Mouse (Mus musculus) heart, embryonic 15.5 days (tissue): ENCODE results near the gene Ube2l6. TPM values are rescaled to one million over a fixed set of nuclear protein-coding genes. Genes with fewer than 3 reads are reported as not detected.

Experiments used
- ATAC-seq: fragments of 200-750 bp; cut with Nextera tagmentation; replicated peaks from 2 replicates; pipeline ENCODE4 v1.8.0; 2017; ENCODE audit warnings: low read depth, moderate TSS enrichment; ENCODE audit not compliant: insufficient number of reproducible peaks, insufficient read depth, low FRiP score
- H3K27ac ChIP-seq: fragments of 300-500 bp; sonication (generic); 2 replicates; pipeline ENCODE4 v1.5.1; 2015; ENCODE audit warnings: mild to moderate bottlenecking, inconsistent platforms
- H3K27me3 ChIP-seq: fragments of 300-500 bp; sonication (generic); 2 replicates; pipeline ENCODE4 v1.6.1; 2015; ENCODE audit warnings: inconsistent platforms
- H3K36me3 ChIP-seq: fragments of 300-500 bp; sonication (generic); 2 replicates; pipeline ENCODE4 v1.6.1; 2015; ENCODE audit warnings: mild to moderate bottlenecking, inconsistent platforms
- H3K4me1 ChIP-seq: fragments of 300-500 bp; sonication (generic); replicated peaks from 2 replicates; pipeline ENCODE4 v1.6.1; 2015; ENCODE audit warnings: inconsistent platforms
- H3K4me2 ChIP-seq: fragments of 300-500 bp; sonication (generic); 2 replicates; pipeline ENCODE4 v1.6.1; 2015; ENCODE audit warnings: inconsistent platforms, mild to moderate bottlenecking, moderate library complexity
- H3K4me3 ChIP-seq: fragments of 300-500 bp; sonication (generic); 2 replicates; pipeline ENCODE4 v1.5.1; 2015; ENCODE audit warnings: mild to moderate bottlenecking, inconsistent platforms
- H3K9ac ChIP-seq: fragments of 300-500 bp; sonication (generic); 2 replicates; pipeline ENCODE4 v1.6.1; 2015; ENCODE audit warnings: mild to moderate bottlenecking, inconsistent platforms
- H3K9me3 ChIP-seq: fragments of 300-500 bp; sonication (generic); replicated peaks from 2 replicates; pipeline ENCODE4 v1.6.1; 2016; ENCODE audit warnings: inconsistent platforms
- WGBS: fragments of 180-500 bp; shearing (Covaris S2); methylation state at CpG from one replicate; pipeline ENCODE4 v1.1.7; 2015; ENCODE audit warnings: mixed read lengths; 5-methylcytosine and 5-hydroxymethylcytosine counted together
- polyA plus RNA-seq: library from polyadenylated mRNA; unstranded; fragments of >200 nt; fragmentation: Nextera tagmentation; extraction: Ambion mirVana; gene quantifications from 2 replicates; pipeline ENCODE4 v1.2.1, GENCODE M21; 2015

Ube2l6 gene
- polyA plus RNA-seq, 1 experiment from 2014 or later, result 128 TPM

- Histone ChIP-seq H3K4me2 (peak within 1 kb of the TSS; percentile 86), H3K4me1 (peaks cover 29% of the 10 kb centered on the region), H3K9me3 (no peaks in the 10 kb centered on the region), H3K27me3 (peaks cover 5% of the 10 kb centered on the region; the same call in 1 of the 2 replicates), H3K4me3 (peak within 1 kb of the TSS; percentile 61), H3K36me3 (no peaks in the 10 kb centered on the region), H3K27ac (peak within 1 kb of the TSS; percentile 82), H3K9ac (peak within 1 kb of the TSS; percentile 63)
- WGBS, result 35% methylated on average over 10 of the region's 10 CpGs
- no peak for ATAC-seq
Observed at GRCm38 (mm10) chr2:84838593-84838949, 39.9 kb downstream of the Ube2l6 start, which contains the start of gene Slc43a1. Gene Slc43a1, plus strand, starts transcription at chr2:84838850.

GRCm38 (mm10) chr2:84838993-84839980 is 40.7 kb downstream of the Ube2l6 start:
- Histone ChIP-seq H3K4me1 (peaks cover 29% of the 10 kb centered on the region), H3K4me3 (peak overlapping the region; percentile 61), H3K27ac (peak overlapping the region; percentile 82), H3K36me3 (no peaks in the 10 kb centered on the region), H3K9ac (peak overlapping the region; percentile 63), H3K27me3 (peaks cover 5% of the 10 kb centered on the region; the same call in 1 of the 2 replicates), H3K4me2 (peak overlapping the region; percentile 86), H3K9me3 (no peaks in the 10 kb centered on the region)
- under 1% methylated on average over 47 of the region's 47 CpGs for WGBS
- ATAC-seq, result no peak

- peak overlapping the region; percentile 86 for H3K4me2 ChIP-seq
- peaks cover 38% of the 10 kb centered on the region for H3K4me1 ChIP-seq
- H3K9me3 ChIP-seq, result no peaks in the 10 kb centered on the region
- no peaks in the 10 kb centered on the region for H3K36me3 ChIP-seq
- WGBS, result under 1% methylated on average over 54 of the region's 54 CpGs
- peak overlapping the region; percentile 61 for H3K4me3 ChIP-seq
- peaks cover 5% of the 10 kb centered on the region; the same call in 1 of the 2 replicates for H3K27me3 ChIP-seq
- ATAC-seq, result peak; percentile 89
- H3K9ac ChIP-seq, result peak overlapping the region; percentile 63
- peak overlapping the region; percentile 82 for H3K27ac ChIP-seq
Observed at GRCm38 (mm10) chr2:84840016-84840747, 41.6 kb downstream of the Ube2l6 start.

- H3K4me1 ChIP-seq, result peaks cover 45% of the 10 kb centered on the region
- H3K27me3 ChIP-seq, result no peaks in the 10 kb centered on the region
- peak overlapping the region; percentile 86 for H3K4me2 ChIP-seq
- WGBS, result 6% methylated on average over 17 of the region's 17 CpGs
- H3K36me3 ChIP-seq, result no peaks in the 10 kb centered on the region
- no peaks in the 10 kb centered on the region for H3K9me3 ChIP-seq
- peak overlapping the region; percentile 82 for H3K27ac ChIP-seq
- H3K9ac ChIP-seq, result peak overlapping the region; percentile 63
- peak overlapping the region; percentile 61 for H3K4me3 ChIP-seq
- no peak for ATAC-seq
Observed at GRCm38 (mm10) chr2:84840748-84841563, 42.3 kb downstream of the Ube2l6 start.

GRCm38 (mm10) chr2:84841905-84842304 is 43.3 kb downstream of the Ube2l6 start:
- no peak for ATAC-seq
- Histone ChIP-seq H3K9ac (no peak overlapping the region), H3K4me3 (peak overlapping the region; percentile 61; the same call in 1 of the 2 replicates), H3K4me2 (peak overlapping the region; percentile 86), H3K36me3 (no peaks in the 10 kb centered on the region), H3K27ac (no peak overlapping the region), H3K9me3 (no peaks in the 10 kb centered on the region), H3K27me3 (no peaks in the 10 kb centered on the region), H3K4me1 (peaks cover 45% of the 10 kb centered on the region)

GRCm38 (mm10) chr2:84843654-84844053 is 45.0 kb downstream of the Ube2l6 start:
- Histone ChIP-seq H3K4me2 (no peak overlapping the region), H3K9ac (no peak overlapping the region)

GRCm38 (mm10) chr2:84845226-84845625 is 46.6 kb downstream of the Ube2l6 start:
- 14% methylated on average over 1 of the region's 1 CpGs for WGBS
- H3K4me1 ChIP-seq, result peaks cover 40% of the 10 kb centered on the region
- H3K9me3 ChIP-seq, result no peaks in the 10 kb centered on the region
- no peaks in the 10 kb centered on the region for H3K27me3 ChIP-seq
- no peak for ATAC-seq
- H3K27ac ChIP-seq, result no peak overlapping the region
- no peak overlapping the region for H3K9ac ChIP-seq
- H3K4me3 ChIP-seq, result no peak overlapping the region
- no peaks in the 10 kb centered on the region for H3K36me3 ChIP-seq
- no peak overlapping the region for H3K4me2 ChIP-seq

More at GRCm38 (mm10) chr2:84843654-84844053, 45.0 kb downstream of the Ube2l6 start:
- no peak for ATAC-seq
- H3K4me1 ChIP-seq, result peaks cover 43% of the 10 kb centered on the region
- H3K36me3 ChIP-seq, result no peaks in the 10 kb centered on the region
- WGBS, result 70% methylated on average over 6 of the region's 6 CpGs
- H3K27ac ChIP-seq, result no peak overlapping the region
- no peak overlapping the region for H3K4me3 ChIP-seq
- H3K27me3 ChIP-seq, result no peaks in the 10 kb centered on the region
- H3K9me3 ChIP-seq, result no peaks in the 10 kb centered on the region

GRCm38 (mm10) chr2:84850407-84851129 is 51.9 kb downstream of the Ube2l6 start:
- Histone ChIP-seq H3K4me2 (peak overlapping the region; percentile 51), H3K36me3 (0 out of 2 replicates have a peak, but pooled peaks cover 2% of the 10 kb centered on the region), H3K9ac (no peak overlapping the region), H3K27ac (no peak overlapping the region), H3K4me1 (peaks cover 23% of the 10 kb centered on the region), H3K9me3 (no peaks in the 10 kb centered on the region), H3K4me3 (peak overlapping the region; percentile 14; the same call in 1 of the 2 replicates), H3K27me3 (no peaks in the 10 kb centered on the region)
- WGBS, result 58% methylated on average over 7 of the region's 7 CpGs
- ATAC-seq, result no peak

- H3K36me3 ChIP-seq, result 0 out of 2 replicates have a peak, but pooled peaks cover 4% of the 10 kb centered on the region
- no peak overlapping the region for H3K9ac ChIP-seq
- H3K4me1 ChIP-seq, result peaks cover 19% of the 10 kb centered on the region
- 37% methylated on average over 23 of the region's 23 CpGs for WGBS
- H3K4me3 ChIP-seq, result peak overlapping the region; percentile 14; the same call in 1 of the 2 replicates
- H3K27me3 ChIP-seq, result no peaks in the 10 kb centered on the region
- peak; percentile 76; the same call in 1 of the 2 replicates for ATAC-seq
- H3K9me3 ChIP-seq, result no peaks in the 10 kb centered on the region
- peak overlapping the region; percentile 51 for H3K4me2 ChIP-seq
- H3K27ac ChIP-seq, result no peak overlapping the region
Observed at GRCm38 (mm10) chr2:84851130-84852040, 52.8 kb downstream of the Ube2l6 start.
